Mouse (Mus musculus) heart, postnatal 10 days (tissue): ENCODE results near the gene Slc35a1. TPM values are rescaled to one million over a fixed set of nuclear protein-coding genes. Genes with fewer than 3 reads are reported as not detected.

Experiments
- DNase-seq, 2 experiments: peaks; one replicate each; pipeline ENCODE4 v3.0.0; 2021
- intact Hi-C: fragments of 180-260 bp; cut with DNase I; formaldehyde crosslinking; loops from one replicate; pipeline ENCODE4 v1.15.1; 2025
- total RNA-seq, 2 experiments: library from RNA; stranded (reverse); gene quantifications; 2 replicates each; pipeline ENCODE4 v1.2.3; 2021

Gene Slc35a1
- total RNA-seq, 2 experiments from 2014 or later: 19.6 to 24.5 TPM

GRCm38 (mm10) chr4:34659012-34659411, 28.2 kb downstream of the Slc35a1 start:
- no peak for DNase-seq
- intact Hi-C loops: no loop called here

GRCm38 (mm10) chr4:34656101-34656500, 31.1 kb downstream of the Slc35a1 start:
- no peak for DNase-seq

GRCm38 (mm10) chr4:34653179-34653578, 34.1 kb downstream of the Slc35a1 start:
- no peak for DNase-seq
- intact Hi-C loops: no loop called here

More at GRCm38 (mm10) chr4:34656101-34656500, 31.1 kb downstream of the Slc35a1 start:
- intact Hi-C loops: no loop called here

- no peak for DNase-seq
- intact Hi-C loops: no loop called here
Measured at GRCm38 (mm10) chr4:34644779-34645178, 42.5 kb downstream of the Slc35a1 start.

- intact Hi-C loops: no loop called here
- DNase-seq: no peak
Measured at GRCm38 (mm10) chr4:34640731-34641130, 46.5 kb downstream of the Slc35a1 start.

DNA sequence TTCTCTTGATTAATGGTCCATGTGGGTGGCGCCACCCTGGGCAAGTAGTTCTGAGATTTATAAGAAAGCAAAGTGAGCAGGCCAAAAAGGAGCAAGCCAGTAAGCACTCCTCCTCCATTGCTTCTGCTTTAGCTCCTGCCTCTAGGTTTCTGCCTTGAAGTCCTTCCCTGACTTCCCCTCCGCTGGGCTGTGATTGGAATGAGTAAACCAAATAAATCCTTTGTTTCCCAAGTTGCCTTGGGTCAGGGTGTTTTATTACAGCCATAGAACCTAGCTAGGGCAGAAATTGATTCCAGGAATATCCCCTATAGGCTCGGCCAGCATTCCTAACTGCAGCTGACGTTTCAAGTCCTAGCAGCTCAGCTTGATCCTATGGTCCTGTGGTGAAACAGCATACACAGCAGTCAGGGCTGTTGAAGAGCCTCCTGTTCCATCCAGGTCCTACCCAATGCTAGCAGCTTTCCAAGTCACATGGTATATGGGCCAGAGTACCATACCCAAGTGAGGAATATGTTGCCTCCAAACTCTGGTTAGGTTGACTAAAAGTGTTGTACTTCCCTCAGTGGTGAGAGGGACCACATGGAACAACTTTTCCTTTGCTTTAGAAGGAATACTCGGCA, 47.4 kb downstream of the Slc35a1 start:
- no peak for DNase-seq
- intact Hi-C loops: no loop called here

DNA sequence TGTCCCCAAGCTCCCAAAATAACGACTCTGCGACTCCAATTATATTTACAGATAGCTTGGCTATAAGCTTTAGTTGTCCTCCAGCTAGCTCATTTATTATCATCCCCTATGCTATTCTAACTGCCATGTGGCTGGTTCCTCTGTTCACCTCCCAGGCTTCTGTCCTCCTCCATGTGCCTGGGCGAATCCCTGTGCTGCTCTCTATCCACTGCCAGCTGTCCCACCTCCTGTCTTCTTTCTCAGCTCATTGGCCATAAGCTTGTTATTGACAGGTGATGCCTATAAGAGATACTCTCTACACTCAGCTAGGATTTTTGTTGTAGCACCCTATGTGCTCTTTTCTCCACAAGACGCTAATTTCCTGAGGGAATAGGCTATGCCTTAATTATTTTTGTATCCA, 49.4 kb downstream of the Slc35a1 start:
- no peak for DNase-seq
- intact Hi-C loops: no loop called here

- DNase-seq: no peak
- intact Hi-C loops: no loop called here
Measured at GRCm38 (mm10) chr4:34637386-34637785, 49.9 kb downstream of the Slc35a1 start.

- intact Hi-C loops: no loop called here
Measured at GRCm38 (mm10) chr4:34636036-34636435, 51.2 kb downstream of the Slc35a1 start.

DNA sequence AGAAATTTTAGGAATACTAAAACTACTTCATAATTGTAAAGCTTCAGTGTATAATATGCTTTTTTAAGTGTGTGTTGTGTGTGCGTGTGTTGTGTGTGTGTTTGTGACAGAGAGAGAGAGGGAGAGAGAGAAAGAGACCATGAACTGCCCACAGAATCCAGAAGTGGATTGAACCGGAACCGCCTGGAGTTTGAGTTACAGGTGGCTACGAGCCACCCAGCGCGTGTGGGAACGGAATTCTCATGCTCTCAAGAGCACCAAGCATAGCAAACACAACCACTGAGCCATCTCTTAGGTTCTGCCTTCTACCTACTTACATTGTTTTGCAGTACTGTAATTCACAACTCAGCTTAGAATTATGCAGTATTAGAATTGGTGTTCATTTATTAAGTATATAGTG, 53.1 kb downstream of the Slc35a1 start:
- DNase-seq: no peak

More at GRCm38 (mm10) chr4:34636036-34636435, 51.2 kb downstream of the Slc35a1 start:
- no peak for DNase-seq

GRCm38 (mm10) chr4:34629956-34630355, 57.3 kb downstream of the Slc35a1 start:
- intact Hi-C loops: no loop called here
- no peak for DNase-seq

More for the DNA sequence above, 53.1 kb downstream of the Slc35a1 start:
- intact Hi-C loops: no loop called here

- intact Hi-C loops: no loop called here
- DNase-seq: no peak
Measured at GRCm38 (mm10) chr4:34626401-34626800, 60.8 kb downstream of the Slc35a1 start.

DNA sequence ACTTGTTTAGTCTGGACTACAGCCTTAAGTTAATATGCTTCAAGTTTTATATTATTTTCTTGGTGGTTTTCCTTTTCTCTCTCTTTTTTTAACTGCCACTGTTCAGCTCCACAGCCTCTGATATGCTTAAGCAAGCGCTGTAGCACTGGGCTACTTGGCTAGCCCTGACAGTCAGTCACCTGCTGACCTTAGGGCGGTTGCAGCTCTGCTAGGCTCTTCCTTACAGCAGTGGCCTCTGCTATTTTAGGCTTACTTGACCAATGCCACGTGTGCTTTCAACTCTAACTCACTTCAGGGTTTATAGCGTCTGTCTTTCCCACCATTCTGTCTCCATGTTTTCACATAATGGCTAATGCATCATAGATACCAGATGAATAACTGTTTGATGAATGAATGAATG, 61.7 kb downstream of the Slc35a1 start:
- intact Hi-C loops: no loop called here
- no peak for DNase-seq

GRCm38 (mm10) chr4:34616146-34616545, 71.1 kb downstream of the Slc35a1 start:
- intact Hi-C loops: loop anchor here (5.0 kb wide), 1 partner anchor 54 kb away; no protein-coding TSS in a partner anchor
- DNase-seq: no peak

DNA sequence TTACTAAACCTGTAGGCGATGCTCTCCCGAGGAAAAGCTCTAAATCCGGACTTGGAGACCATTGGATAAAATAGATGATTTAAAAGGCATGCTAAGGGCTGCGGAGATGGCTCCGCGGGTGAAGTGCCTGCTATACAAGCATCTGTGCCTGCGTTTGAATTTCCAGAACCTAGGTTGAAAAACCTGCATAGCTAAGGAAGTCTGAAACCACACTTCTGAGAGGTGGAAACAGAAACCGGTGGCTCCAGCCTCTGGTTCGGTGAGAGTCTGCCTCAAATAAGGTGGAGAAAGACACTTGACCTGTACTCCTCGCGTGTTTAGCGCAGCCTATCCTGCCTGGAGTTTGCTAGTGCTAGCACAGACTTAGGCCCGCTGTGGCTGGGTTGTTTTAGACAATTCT, 71.9 kb downstream of the Slc35a1 start:
- DNase-seq: peak in 1 of 2 experiments; percentile 15
- intact Hi-C loops: loop anchor here (5.0 kb wide), 1 partner anchor 53 kb away; no protein-coding TSS in a partner anchor

- DNase-seq: peak; percentile 93 to 95
- intact Hi-C loops: loop anchor here (5.0 kb wide), 3 partner anchors 37 to 163 kb away; partner anchors contain the start of gene Smim8
Measured at GRCm38 (mm10) chr4:34614630-34615094, 72.6 kb downstream of the Slc35a1 start, which contains the start of the genes Orc3 and Rars2. TSS of gene Orc3 (minus strand) at chr4:34614944. TSS of gene Rars2 (plus strand) at chr4:34614957.

DNA sequence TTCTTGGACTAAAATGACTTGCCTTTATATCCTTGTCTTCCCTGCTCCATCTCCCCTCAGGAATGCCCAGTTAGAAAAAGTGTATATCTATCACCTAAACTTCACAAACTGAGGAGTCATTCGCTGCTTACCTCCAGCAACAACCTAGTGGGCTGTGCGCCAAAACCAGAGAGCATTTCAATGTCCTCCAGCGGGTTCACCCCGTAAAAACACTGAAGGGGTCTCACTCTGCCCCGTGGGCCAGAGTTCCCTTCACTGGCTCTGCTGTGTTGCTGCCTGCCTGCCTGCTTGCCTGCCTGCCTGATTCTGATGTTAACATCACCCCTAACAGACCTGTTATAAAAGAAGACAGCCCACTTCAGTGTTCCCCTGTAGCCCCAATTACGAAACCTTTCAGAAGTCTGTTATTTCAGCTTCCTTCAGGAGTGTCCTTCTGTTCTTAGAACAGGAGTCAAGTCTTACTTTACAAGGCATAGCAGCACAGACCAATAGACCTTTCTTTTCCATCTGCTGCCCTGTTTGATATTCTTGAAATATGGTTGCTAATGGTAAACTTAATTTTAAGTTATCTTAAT, 73.6 kb downstream of the Slc35a1 start:
- DNase-seq: peak in 1 of 2 experiments; percentile 15
- intact Hi-C loops: loop anchor here (5.0 kb wide), 2 partner anchors 36 to 164 kb away; partner anchors contain the start of gene Smim8

Other genes starting within 250 kb of the Slc35a1 start
- gene Akirin2, start 136.5 kb downstream of the Slc35a1 start, total RNA-seq: 10 to 100 TPM; 59.4 to 69.5 TPM
- 10 to 100 TPM; 42.0 to 43.9 TPM for gene Orc3, start 72.5 kb downstream of the Slc35a1 start, total RNA-seq
- 10 to 100 TPM; 28.0 to 32.5 TPM for gene Rars2, start 72.5 kb downstream of the Slc35a1 start, total RNA-seq
- under 1 TPM; 0.10 to 0.29 TPM for gene Cfap206, start 42.8 kb upstream of the Slc35a1 start, total RNA-seq
- not detected for gene Gm136, start 68.8 kb upstream of the Slc35a1 start, total RNA-seq
- 10 to 100 TPM; 44.5 to 50.7 TPM for gene Smim8, start 91.0 kb upstream of the Slc35a1 start, total RNA-seq
- 10 to 100 TPM; 21.4 to 22.4 TPM for gene Zfp292, start 195.5 kb upstream of the Slc35a1 start, total RNA-seq
- gene Cga, start 206.3 kb upstream of the Slc35a1 start, total RNA-seq: not detected